Mouse (Mus musculus) C2C12 (cell line): ENCODE data around the gene Hebp1.

Source experiments
- CEBPB ChIP-seq: IDR thresholded peaks from one replicate; pipeline ENCODE4 v1.6.1; 2011; ENCODE audit warnings: low read depth, mild to moderate bottlenecking, control low read depth, moderate library complexity
- CTCF ChIP-seq: IDR thresholded peaks from one replicate; pipeline ENCODE4 v1.5.1; 2011; ENCODE audit not compliant: control insufficient read depth, insufficient read depth, insufficient read length
- MAX ChIP-seq: IDR thresholded peaks from one replicate; pipeline ENCODE4 v1.6.1; 2011; ENCODE audit warnings: mild to moderate bottlenecking, control low read depth
- MYOD1 ChIP-seq: IDR thresholded peaks from one replicate; pipeline ENCODE4 v1.6.1; 2011; ENCODE audit warnings: low read depth; ENCODE audit not compliant: control insufficient read depth, insufficient read length
- USF1 ChIP-seq: IDR thresholded peaks from one replicate; pipeline ENCODE4 v1.6.1; 2011; ENCODE audit warnings: low read depth, mild to moderate bottlenecking, control low read depth, moderate library complexity

DNA sequence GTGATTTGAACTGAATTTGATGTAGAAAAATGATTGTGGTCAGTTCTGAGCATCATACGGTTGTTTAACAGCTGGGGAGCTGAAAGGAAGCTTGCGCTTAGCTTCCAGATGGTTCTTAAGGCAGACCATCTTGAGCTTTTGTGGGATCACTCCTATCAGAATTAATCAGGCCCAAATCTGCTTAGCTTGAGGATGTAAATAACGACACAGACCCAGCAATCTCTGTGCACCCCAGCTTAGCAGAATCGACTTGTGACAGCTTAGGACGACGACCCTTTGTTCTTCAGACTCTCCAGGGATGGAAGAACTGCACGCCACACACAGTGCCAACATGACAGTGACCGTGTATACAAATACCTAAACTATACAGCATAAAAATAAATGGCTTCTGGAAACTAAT lies 47.8 kb upstream of the Hebp1 start:
- no peak for TF ChIP-seq MAX
- TF ChIP-seq USF1, result no peak
- no peak for TF ChIP-seq MYOD1
- TF ChIP-seq CEBPB, result no peak
- no peak for TF ChIP-seq CTCF
